Mouse (Mus musculus) telencephalon, adult 2 months (tissue): ENCODE results near the gene Olfr532.
"Not testable (repeated sequence)": the region's sequence is repeated elsewhere in the genome, so short reads cannot be mapped to it uniquely, and the experiment has no call there.

Experiments used
- DNase-seq: peaks from one replicate; pipeline ENCODE4 v3.0.0-alpha.2; 2011; ENCODE audit warnings: low read depth, low spot score

Olfr532 gene

DNA sequence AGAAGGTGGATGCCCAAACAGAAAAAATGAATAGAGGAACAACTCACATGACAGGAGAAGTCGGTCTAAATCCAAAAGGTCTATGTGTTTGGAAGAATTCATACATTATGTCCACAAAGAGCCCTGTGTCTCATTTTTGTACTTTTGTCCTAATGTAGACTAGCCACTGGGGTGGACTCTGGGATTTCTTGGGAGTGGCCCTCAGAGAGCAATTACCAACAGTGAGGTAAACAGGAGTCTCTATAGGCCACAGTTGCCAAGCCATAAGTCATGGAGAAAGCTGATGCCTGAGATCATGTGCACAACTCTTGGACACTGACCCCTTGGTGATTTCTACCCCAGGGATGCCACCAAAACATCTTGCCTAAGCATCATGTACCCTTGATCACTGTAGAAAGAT, at the start of gene Olfr532:
Olfr532 (minus strand) TSS at position 101 of the 400 bp plus-strand sequence.
- DNase-seq, result no peak

DNA sequence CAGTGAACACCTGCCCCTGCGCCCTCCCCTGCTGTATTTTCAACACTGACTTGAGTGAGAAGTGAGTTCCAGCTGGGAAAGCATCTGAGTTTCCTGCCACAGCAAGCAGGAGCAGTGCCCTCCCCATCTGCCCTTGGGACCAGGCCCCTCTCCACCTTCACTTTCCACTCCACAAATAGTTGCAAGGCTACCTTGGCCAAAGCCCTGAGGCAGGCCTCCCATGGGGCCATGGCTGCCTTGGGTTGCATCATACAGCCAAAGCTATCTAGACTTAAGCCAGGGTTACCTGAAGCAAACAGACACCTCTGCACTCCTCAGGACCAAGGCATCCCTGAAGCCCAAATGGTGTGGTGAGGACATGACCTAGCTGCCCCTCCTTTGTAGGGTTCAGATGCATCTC, 41.6 kb upstream of the Olfr532 start, which contains the start of gene Olfr533:
Olfr533 (plus strand) TSS at position 301 of the 400 bp plus-strand sequence.
- not testable (repeated sequence) for DNase-seq

DNA sequence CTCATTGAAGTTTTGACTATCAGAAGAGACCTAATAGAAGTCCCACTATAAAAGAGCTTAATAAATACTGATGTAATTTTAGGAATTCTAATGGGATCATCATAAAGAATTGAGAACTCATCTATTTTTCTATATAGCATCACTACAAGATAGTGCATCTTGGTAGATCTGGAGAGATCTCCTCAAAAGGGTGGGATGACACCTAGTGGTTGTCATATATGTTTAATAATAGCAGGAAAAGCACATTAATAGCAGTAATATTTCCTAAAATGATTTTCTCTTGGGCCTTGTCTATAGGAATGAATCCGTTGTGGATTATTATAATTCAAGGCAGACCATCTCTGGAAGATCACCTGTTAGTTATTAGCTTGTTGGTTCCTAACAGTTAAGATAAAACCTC, 21.7 kb upstream of the Olfr532 start:
- no peak for DNase-seq

DNA sequence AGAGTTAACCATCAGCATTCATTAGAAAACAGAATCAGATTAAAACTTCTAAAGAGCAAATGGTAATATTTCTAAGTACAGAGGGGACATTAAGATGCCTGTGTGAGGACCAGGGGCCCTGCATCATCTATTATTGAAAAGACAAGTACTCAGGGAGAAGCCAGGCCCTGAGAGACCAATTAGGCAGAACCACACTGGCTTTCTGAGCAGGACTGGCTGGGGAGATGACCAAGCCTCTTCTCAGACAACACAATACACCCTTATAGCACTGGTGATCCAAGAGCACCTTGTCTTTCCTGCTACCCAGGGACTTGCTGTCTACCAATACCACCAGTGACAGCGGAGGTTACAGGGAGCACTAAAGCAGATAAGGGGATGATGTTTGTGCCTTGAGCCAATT, 18.6 kb downstream of the Olfr532 start, which contains the start of gene Olfr531:
Olfr531 (minus strand) TSS at position 101 of the 400 bp plus-strand sequence.
- no peak for DNase-seq

DNA sequence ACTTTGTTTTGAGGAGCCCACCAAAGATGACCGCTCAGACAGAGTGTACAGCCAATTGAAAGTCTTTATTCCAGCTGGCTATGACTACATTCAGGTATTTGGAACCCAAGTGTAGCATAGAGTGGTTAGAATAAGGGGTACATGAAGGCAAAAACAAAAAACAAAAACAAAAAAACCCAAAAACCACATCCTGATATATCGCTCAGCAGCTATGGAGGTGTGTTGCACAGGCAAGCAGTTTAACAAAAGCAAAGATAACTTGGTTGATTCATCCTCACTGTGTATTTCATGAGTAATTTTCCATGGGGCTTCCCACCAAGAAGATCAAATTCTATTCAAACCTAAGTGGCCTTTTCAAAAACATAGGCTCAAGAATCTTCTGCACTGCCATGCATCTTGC, 44.5 kb downstream of the Olfr532 start:
- DNase-seq, result no peak

DNA sequence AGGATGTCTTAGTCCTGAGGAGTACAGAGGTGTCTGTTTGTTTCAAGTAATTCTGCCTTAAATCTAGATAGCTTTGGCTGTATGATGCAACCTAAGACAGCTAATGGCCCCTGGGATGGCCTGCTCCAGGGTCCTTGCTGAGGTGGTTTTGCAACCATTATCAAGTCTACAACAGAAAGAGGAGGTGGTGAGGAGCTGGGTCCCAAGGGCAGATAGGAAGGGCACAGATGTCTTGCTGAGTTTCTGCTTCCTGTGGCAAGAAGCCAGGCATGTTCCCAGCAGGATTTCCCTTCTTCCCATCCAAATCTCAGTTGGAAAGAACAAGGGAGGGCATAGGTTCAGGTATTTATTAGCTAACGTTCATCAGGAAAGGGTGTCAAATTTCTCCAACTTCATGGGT, 45.2 kb downstream of the Olfr532 start, which contains the start of gene Olfr530:
Olfr530 (minus strand) TSS at position 101 of the 400 bp plus-strand sequence.
- no peak for DNase-seq

DNA sequence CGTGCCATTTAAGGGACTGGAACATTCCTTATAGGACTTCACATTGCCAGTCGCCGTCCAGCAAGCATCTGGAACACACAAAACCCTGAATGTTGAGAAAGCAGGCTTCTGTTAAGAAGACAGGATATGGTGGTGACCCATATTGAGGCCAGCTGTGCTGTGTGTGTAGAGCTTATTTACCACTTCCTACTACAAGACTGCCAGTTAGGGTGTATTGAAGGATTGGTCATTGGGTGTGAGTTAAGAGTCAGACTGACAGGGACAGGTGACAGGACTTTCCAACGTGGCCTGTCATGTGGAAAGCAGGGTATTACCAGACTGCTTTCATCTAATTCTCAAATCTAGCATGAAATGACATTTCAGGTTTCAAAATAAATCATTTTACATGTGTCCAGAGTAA, 47.1 kb downstream of the Olfr532 start:
- DNase-seq, result no peak
